Mouse (Mus musculus) midbrain, postnatal 0 days (tissue): ENCODE results near the gene 4930447C04Rik. TPM values are rescaled to one million over a fixed set of nuclear protein-coding genes. Genes with fewer than 3 reads are reported as not detected.
A peak's percentile ranks its signal among the peaks of the same experiment; 100 is the strongest.

Experiments used
- ATAC-seq: fragments of 200-750 bp; cut with Nextera tagmentation; 2 replicates; pipeline ENCODE4 v1.8.0; 2017; ENCODE audit warnings: moderate number of reproducible peaks, mild to moderate bottlenecking, moderate TSS enrichment, moderate library complexity; ENCODE audit not compliant: low FRiP score
- DNase-seq: peaks from one replicate; pipeline ENCODE4 v3.0.0-alpha.2; 2015; ENCODE audit warnings: low spot score
- H3K27ac ChIP-seq: fragments of 300-500 bp; sonication (generic); 2 replicates; pipeline ENCODE4 v1.5.1; 2014; ENCODE audit warnings: low read depth, mild to moderate bottlenecking, low read length, mixed read lengths
- H3K27me3 ChIP-seq: fragments of 300-500 bp; sonication (generic); 2 replicates; pipeline ENCODE4 v1.6.1; 2014; ENCODE audit warnings: low read length, control low read depth, mixed read lengths; ENCODE audit not compliant: insufficient read depth
- H3K36me3 ChIP-seq: fragments of 300-500 bp; sonication (generic); 2 replicates; pipeline ENCODE4 v1.6.1; 2014; ENCODE audit warnings: low read length, control low read depth, mixed read lengths; ENCODE audit not compliant: insufficient read depth
- H3K4me1 ChIP-seq: fragments of 300-500 bp; sonication (generic); 2 replicates; pipeline ENCODE4 v1.6.1; 2014; ENCODE audit warnings: mild to moderate bottlenecking, control low read depth, antibody characterized with exemption, low read length, mixed read lengths; ENCODE audit not compliant: insufficient read depth
- H3K4me2 ChIP-seq: fragments of 300-500 bp; sonication (generic); 2 replicates; pipeline ENCODE4 v1.6.1; 2014; ENCODE audit warnings: low read depth, mild to moderate bottlenecking, low read length, mixed read lengths; ENCODE audit not compliant: poor library complexity, severe bottlenecking
- H3K4me3 ChIP-seq: fragments of 300-500 bp; sonication (generic); 2 replicates; pipeline ENCODE4 v1.5.1; 2014; ENCODE audit warnings: low read depth, mild to moderate bottlenecking, low read length, moderate library complexity
- H3K9ac ChIP-seq: fragments of 300-500 bp; sonication (generic); replicated peaks from 2 replicates; pipeline ENCODE4 v1.6.1; 2014; ENCODE audit warnings: mild to moderate bottlenecking, low read length, moderate library complexity, mixed read lengths; ENCODE audit not compliant: poor library complexity, severe bottlenecking
- H3K9me3 ChIP-seq: fragments of 300-500 bp; sonication (generic); 2 replicates; pipeline ENCODE4 v1.6.1; 2016; ENCODE audit warnings: low read length, control low read depth
- CTCF ChIP-seq: IDR thresholded peaks from 2 replicates; pipeline ENCODE4 v1.5.1; 2016; ENCODE audit warnings: antibody characterized with exemption, mild to moderate bottlenecking
- WGBS: fragments of 180-500 bp; shearing (Covaris S2); extraction: QIAGEN DNeasy Blood & Tissue Kit; methylation state at CpG from one replicate; pipeline ENCODE4 v1.1.7; 2014; 5-methylcytosine and 5-hydroxymethylcytosine counted together
- polyA plus RNA-seq: library from polyadenylated mRNA; unstranded; fragments of >200 nt; fragmentation: Nextera tagmentation; extraction: Ambion mirVana; gene quantifications from 2 replicates; pipeline ENCODE4 v1.2.1, GENCODE M21; 2015
- total RNA-seq: library from RNA; depleted of rRNA; stranded (reverse); fragments of >200 nt; gene quantifications from 2 replicates; pipeline ENCODE4 v1.2.3, GENCODE M21; 2014

Gene 4930447C04Rik
- total and polyA plus RNA-seq, 2 experiments from 2014 or later: 8.9 to 9.9 TPM

- Histone ChIP-seq H3K9me3 (no peaks in the 10 kb centered on the region), H3K4me3 (no peak overlapping the region), H3K36me3 (no peaks in the 10 kb centered on the region), H3K4me2 (peak overlapping the region; percentile 39), H3K9ac (no peak overlapping the region), H3K4me1 (no peaks in the 10 kb centered on the region), H3K27me3 (peaks cover 41% of the 10 kb centered on the region), H3K27ac (no peak overlapping the region)
- DNase-seq: no peak
- WGBS: 13% methylated on average over 7 of the region's 7 CpGs
- no peak for ATAC-seq
- no peak for TF ChIP-seq CTCF
These were observed 35.6 kb upstream of the 4930447C04Rik start for GRCm38 (mm10) chr12:72976172-72976571.

GRCm38 (mm10) chr12:72973161-72973560, 32.6 kb upstream of the 4930447C04Rik start:
- peaks cover 51% of the 10 kb centered on the region for H3K27me3 ChIP-seq
- DNase-seq (peak; percentile 71), ATAC-seq (no peak)
- TF ChIP-seq CTCF: peak; percentile 83
- no peaks in the 10 kb centered on the region for H3K4me1 ChIP-seq
- H3K4me3 ChIP-seq: no peak overlapping the region
- 10% methylated on average over 6 of the region's 6 CpGs for WGBS
- H3K4me2 ChIP-seq: no peak overlapping the region
- H3K27ac ChIP-seq: no peak overlapping the region
- no peaks in the 10 kb centered on the region for H3K36me3 ChIP-seq
- H3K9ac ChIP-seq: no peak overlapping the region
- no peaks in the 10 kb centered on the region for H3K9me3 ChIP-seq

GRCm38 (mm10) chr12:72970620-72971019, 30.0 kb upstream of the 4930447C04Rik start:
- H3K4me1 ChIP-seq: no peaks in the 10 kb centered on the region
- no peak for TF ChIP-seq CTCF
- no peak overlapping the region for H3K4me3 ChIP-seq
- no peaks in the 10 kb centered on the region for H3K36me3 ChIP-seq
- WGBS: 61% methylated on average over 14 of the region's 14 CpGs
- H3K4me2 ChIP-seq: no peak overlapping the region
- H3K9me3 ChIP-seq: no peaks in the 10 kb centered on the region
- DNase-seq (no peak), ATAC-seq (no peak)
- no peak overlapping the region for H3K9ac ChIP-seq
- H3K27ac ChIP-seq: no peak overlapping the region
- H3K27me3 ChIP-seq: peaks cover 46% of the 10 kb centered on the region

- no peak overlapping the region for H3K27ac ChIP-seq
- no peak overlapping the region for H3K4me2 ChIP-seq
- no peaks in the 10 kb centered on the region for H3K36me3 ChIP-seq
- ATAC-seq (no peak), DNase-seq (no peak)
- H3K4me3 ChIP-seq: no peak overlapping the region
- no peak for TF ChIP-seq CTCF
- H3K27me3 ChIP-seq: peaks cover 26% of the 10 kb centered on the region
- 86% methylated on average over 7 of the region's 7 CpGs for WGBS
- no peaks in the 10 kb centered on the region for H3K4me1 ChIP-seq
- H3K9ac ChIP-seq: no peak overlapping the region
- no peaks in the 10 kb centered on the region for H3K9me3 ChIP-seq
These were observed 27.0 kb upstream of the 4930447C04Rik start for GRCm38 (mm10) chr12:72967541-72967940.

GRCm38 (mm10) chr12:72962761-72963160, 22.2 kb upstream of the 4930447C04Rik start:
- H3K9me3 ChIP-seq: no peaks in the 10 kb centered on the region
- no peak for DNase-seq
- H3K4me1 ChIP-seq: no peaks in the 10 kb centered on the region
- ATAC-seq: no peak
- H3K27me3 ChIP-seq: peaks cover 15% of the 10 kb centered on the region; the same call in 1 of the 2 replicates
- no peak overlapping the region for H3K4me2 ChIP-seq
- no peaks in the 10 kb centered on the region for H3K36me3 ChIP-seq
- no peak for TF ChIP-seq CTCF
- no peak overlapping the region for H3K4me3 ChIP-seq
- H3K27ac ChIP-seq: no peak overlapping the region
- 54% methylated on average over 6 of the region's 6 CpGs for WGBS
- no peak overlapping the region for H3K9ac ChIP-seq

GRCm38 (mm10) chr12:72958446-72958845, 17.9 kb upstream of the 4930447C04Rik start:
- no peaks in the 10 kb centered on the region for H3K4me1 ChIP-seq
- no peak for ATAC-seq

More at GRCm38 (mm10) chr12:72958446-72958845, 17.9 kb upstream of the 4930447C04Rik start:
- Histone ChIP-seq H3K36me3 (no peaks in the 10 kb centered on the region), H3K27me3 (peaks cover 22% of the 10 kb centered on the region), H3K9me3 (no peaks in the 10 kb centered on the region), H3K4me2 (no peak overlapping the region), H3K9ac (no peak overlapping the region), H3K27ac (no peak overlapping the region), H3K4me3 (no peak overlapping the region)
- no peak for TF ChIP-seq CTCF
- peak; percentile 55 for DNase-seq
- 88% methylated on average over 3 of the region's 3 CpGs for WGBS
